Mouse (Mus musculus): Measurements from ENCODE around the gene Nub1. TPM values are rescaled to one million over a fixed set of nuclear protein-coding genes. Genes with fewer than 3 reads are reported as not detected.

Gene Nub1
- 30.8 and 34.3 TPM in 2 replicates for polyA plus RNA-seq (2015; fragmentation: Nextera tagmentation; extraction: Ambion mirVana)

DNA sequence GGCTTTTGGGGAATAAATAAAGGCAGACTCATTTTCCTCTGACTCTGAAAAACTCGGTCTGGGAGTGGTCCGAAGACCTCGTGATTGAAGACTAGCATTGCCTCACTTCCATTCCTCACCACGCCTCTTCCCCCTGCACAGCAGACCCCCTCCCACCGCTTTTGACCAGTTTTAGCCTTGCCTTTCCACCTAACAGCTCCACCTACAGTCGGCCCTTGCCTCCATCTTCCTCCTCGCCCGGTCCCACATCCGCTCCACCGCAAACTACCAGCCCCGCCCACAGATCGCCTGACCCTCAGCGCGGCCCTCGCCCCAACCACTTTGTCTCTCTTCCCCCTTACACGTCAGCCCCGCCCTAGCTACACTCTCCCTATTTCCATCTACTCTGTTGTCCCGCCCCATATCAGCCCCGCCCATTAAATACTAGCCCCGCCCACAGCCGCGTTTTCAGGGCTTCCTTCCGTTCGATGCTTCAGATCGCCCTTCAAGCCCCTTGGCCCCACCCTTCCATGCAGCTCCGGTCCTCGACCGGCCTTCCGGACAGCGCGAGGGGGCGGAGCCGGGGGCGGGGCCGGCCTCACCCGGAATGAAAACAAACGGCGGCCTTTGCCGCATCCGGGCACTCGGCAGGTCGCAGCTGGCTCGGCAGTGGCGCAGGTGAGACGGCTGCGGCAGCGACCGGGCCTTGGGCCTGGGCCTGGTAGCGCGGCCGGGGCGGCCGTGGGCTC lies at the start of gene Nub1:
Gene Nub1 (plus strand): TSS at position 167 of the 728 bp plus-strand sequence.
- Histone ChIP-seq H3K4me3 (peak within 1 kb of the TSS; percentile 92), H3K9ac (peak within 1 kb of the TSS; percentile 84), H3K9me3 (no peaks in the 10 kb centered on the region), H3K36me3 (peaks cover 13% of the 10 kb centered on the region), H3K27ac (peak within 1 kb of the TSS; percentile 94), H3K27me3 (no peaks in the 10 kb centered on the region), H3K4me1 (peaks cover 13% of the 10 kb centered on the region), H3K4me2 (replicated peaks) (peak within 1 kb of the TSS; percentile 69)
- ATAC-seq (ENCODE audit: low FRiP score, low read depth): peak; percentile 96
- WGBS: under 1% methylated on average over 53 of the region's 53 CpGs

DNA sequence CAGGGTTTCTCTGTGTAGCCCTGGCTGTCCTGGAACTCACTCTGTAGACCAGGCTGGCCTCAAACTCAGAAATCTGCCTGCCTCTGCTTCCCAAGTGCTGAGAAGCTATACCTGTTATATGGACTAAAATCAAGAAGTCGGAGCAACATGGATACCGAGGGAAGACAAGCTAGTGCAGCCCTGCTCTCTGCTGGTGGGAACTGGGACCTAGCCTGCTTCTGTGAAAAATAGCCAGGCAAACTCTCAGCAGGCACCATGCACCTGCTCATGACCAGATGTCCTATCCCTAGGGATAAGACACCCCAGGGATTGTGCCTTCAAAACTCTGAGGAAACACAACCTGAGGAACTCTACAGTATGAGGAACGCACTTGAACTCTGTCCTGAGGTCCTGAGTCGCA lies 48.3 kb upstream of the Nub1 start:
- Histone ChIP-seq H3K4me1 (no peaks in the 10 kb centered on the region), H3K9ac (no peak overlapping the region), H3K4me3 (no peak overlapping the region), H3K4me2 (replicated peaks) (no peak overlapping the region), H3K27ac (no peak overlapping the region), H3K9me3 (no peaks in the 10 kb centered on the region), H3K36me3 (no peaks in the 10 kb centered on the region), H3K27me3 (no peaks in the 10 kb centered on the region)
- WGBS: 74% methylated on average over 4 of the region's 4 CpGs
- ATAC-seq (ENCODE audit: low FRiP score, low read depth): no peak

DNA sequence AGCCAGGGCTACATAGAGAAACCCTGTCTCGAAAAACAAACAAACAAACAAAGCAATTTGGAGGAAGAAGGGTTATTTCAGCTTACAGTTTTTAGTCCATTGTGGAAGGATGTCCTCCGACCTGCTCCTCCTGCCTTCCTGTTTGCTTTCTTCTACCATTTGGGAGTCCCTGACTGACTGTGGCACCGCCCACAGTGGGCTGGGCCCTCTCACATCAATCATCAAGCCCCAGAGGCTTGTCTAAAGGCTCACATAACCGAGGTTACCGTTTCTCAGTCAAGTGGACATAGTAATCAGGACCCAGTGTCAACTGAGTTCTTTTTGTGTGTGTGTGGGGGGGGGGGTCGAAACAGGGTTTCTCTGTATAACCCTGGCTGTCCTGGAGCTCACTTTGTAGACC lies 47.2 kb upstream of the Nub1 start:
- Histone ChIP-seq H3K4me3 (no peak overlapping the region), H3K4me1 (no peaks in the 10 kb centered on the region), H3K4me2 (replicated peaks) (no peak overlapping the region), H3K36me3 (no peaks in the 10 kb centered on the region), H3K9me3 (no peaks in the 10 kb centered on the region), H3K9ac (no peak overlapping the region), H3K27ac (no peak overlapping the region), H3K27me3 (no peaks in the 10 kb centered on the region)
- 61% methylated on average over 6 of the region's 6 CpGs for WGBS
- no peak for ATAC-seq (ENCODE audit: low FRiP score, low read depth)

DNA sequence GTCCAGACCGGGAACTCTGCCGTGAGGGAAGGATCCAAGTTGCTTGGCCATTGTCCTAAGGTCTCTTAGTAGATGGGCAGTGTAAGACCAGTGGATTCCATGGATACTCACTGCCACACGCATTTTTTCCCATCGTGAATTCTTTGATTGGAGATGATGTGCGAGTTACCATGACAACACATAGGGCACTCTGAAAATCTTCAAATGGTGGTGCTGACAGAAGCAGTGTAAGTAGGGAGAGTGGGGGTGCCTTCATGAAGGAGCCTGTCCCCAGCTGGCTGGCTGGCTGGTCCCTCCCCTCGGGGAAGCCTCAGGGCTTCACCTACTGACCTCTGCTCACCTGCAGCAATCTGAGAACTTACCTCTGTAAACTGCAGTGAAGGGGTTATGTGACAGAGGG lies 46.3 kb upstream of the Nub1 start:
- H3K27ac ChIP-seq: no peak overlapping the region
- H3K36me3 ChIP-seq: no peaks in the 10 kb centered on the region
- H3K9ac ChIP-seq: no peak overlapping the region
- H3K4me2 ChIP-seq (replicated peaks): no peak overlapping the region
- 73% methylated on average over 6 of the region's 6 CpGs for whole genome bisulfite sequencing
- H3K27me3 ChIP-seq: no peaks in the 10 kb centered on the region
- no peak for ATAC-seq (ENCODE audit: low FRiP score, low read depth)
- no peaks in the 10 kb centered on the region for H3K4me1 ChIP-seq
- H3K9me3 ChIP-seq: no peaks in the 10 kb centered on the region
- H3K4me3 ChIP-seq: no peak overlapping the region

DNA sequence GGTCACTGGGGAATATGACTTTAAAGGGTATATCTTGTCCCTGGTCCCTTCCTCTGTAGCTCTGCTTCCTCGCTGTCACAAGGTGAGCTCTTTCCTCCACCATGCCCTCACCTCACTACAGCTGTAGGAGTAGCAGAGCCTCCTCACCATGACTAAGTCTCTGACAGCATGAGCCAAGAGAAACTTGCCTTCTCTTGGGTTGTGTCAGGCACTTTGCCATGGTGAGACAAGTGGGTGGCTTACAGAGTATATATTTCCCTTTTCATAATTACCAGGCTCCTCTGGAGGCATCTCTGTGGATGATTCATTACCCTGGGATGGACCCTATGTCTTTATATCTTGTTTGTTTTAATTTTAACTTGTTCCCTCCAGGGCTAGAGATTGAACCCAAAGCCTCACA lies 39.9 kb upstream of the Nub1 start:
- 89% methylated on average over 1 of the region's 1 CpGs for WGBS
- no peaks in the 10 kb centered on the region for H3K27me3 ChIP-seq
- no peak overlapping the region for H3K4me2 ChIP-seq (replicated peaks)
- H3K9ac ChIP-seq: no peak overlapping the region
- no peaks in the 10 kb centered on the region for H3K36me3 ChIP-seq
- H3K9me3 ChIP-seq: no peaks in the 10 kb centered on the region
- no peak overlapping the region for H3K27ac ChIP-seq
- ATAC-seq (ENCODE audit: low FRiP score, low read depth): no peak
- H3K4me3 ChIP-seq: no peak overlapping the region
- no peaks in the 10 kb centered on the region for H3K4me1 ChIP-seq

DNA sequence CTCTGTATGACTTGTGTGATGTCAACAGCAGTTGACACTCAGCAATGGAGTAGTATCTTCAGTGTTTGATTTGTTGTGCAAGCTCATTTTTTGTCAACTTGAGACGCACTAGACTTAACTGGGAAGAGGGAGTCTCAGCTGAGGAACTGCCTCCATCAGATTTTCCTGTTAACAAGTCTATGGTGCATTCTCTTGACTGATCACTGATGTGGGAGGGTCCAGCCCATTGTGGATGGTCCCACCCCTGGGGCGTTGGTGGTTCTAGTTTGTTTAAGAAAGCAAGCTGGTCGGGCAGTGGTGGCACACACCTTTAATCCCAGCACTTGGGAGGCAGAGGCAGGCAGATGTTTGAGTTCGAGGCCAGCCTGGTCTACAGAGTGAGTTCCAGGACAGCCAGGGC lies 36.1 kb upstream of the Nub1 start:
- H3K27ac ChIP-seq: no peak overlapping the region
- no peaks in the 10 kb centered on the region for H3K9me3 ChIP-seq
- no peak overlapping the region for H3K9ac ChIP-seq
- no peaks in the 10 kb centered on the region for H3K36me3 ChIP-seq
- H3K4me2 ChIP-seq (replicated peaks): no peak overlapping the region
- ATAC-seq (ENCODE audit: low FRiP score, low read depth): no peak
- 71% methylated on average over 4 of the region's 4 CpGs for WGBS
- no peak overlapping the region for H3K4me3 ChIP-seq
- 0 out of 2 replicates have a peak, but pooled peaks cover 2% of the 10 kb centered on the region for H3K4me1 ChIP-seq
- no peaks in the 10 kb centered on the region for H3K27me3 ChIP-seq

DNA sequence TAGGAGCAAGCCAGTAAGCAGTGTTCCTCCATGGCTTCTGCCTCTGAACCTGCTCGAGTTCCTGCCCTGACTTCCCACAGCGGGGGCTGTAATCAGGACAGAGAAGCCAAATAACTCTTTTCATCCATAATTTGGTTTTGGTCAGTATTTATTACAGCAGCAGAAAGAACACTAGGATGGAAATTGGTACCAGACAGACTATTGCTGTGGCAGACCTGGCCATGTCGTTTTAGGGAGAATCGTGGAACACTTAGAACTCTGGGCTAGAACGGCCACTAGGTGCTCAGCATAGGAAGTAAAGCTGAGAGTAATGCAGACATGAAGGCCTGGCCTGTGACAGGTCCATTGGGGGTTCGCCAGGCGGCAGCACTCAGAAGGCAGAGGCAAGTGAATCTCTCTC lies 35.6 kb upstream of the Nub1 start:
- H3K27me3 ChIP-seq: no peaks in the 10 kb centered on the region
- no peak overlapping the region for H3K27ac ChIP-seq
- no peaks in the 10 kb centered on the region for H3K9me3 ChIP-seq
- WGBS: 73% methylated on average over 7 of the region's 7 CpGs
- no peak for ATAC-seq (ENCODE audit: low FRiP score, low read depth)
- H3K4me3 ChIP-seq: no peak overlapping the region
- H3K4me1 ChIP-seq: 0 out of 2 replicates have a peak, but pooled peaks cover 2% of the 10 kb centered on the region
- no peak overlapping the region for H3K9ac ChIP-seq
- no peak overlapping the region for H3K4me2 ChIP-seq (replicated peaks)
- no peaks in the 10 kb centered on the region for H3K36me3 ChIP-seq

DNA sequence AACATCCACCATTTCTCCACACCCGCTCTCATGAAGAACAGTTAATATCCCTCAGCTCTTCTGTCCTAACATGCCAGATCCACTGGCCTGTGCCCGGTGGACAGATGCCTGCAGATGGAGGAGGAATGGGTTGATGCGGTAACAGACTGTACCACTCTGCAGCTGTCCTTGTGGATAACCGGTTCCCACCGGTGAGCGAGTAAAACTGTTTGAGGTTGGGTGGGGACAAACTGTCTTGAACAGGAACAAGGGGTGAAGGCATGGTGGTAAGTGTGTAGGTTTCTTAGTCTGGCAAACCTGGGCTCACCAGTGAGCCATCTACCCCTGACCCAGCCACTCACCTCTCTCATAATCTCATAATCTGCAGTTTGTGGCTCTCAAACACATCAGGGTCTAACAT lies 34.0 kb upstream of the Nub1 start:
- no peaks in the 10 kb centered on the region for H3K36me3 ChIP-seq
- 0 out of 2 replicates have a peak, but pooled peaks cover 2% of the 10 kb centered on the region for H3K4me1 ChIP-seq
- no peak overlapping the region for H3K9ac ChIP-seq
- WGBS: 81% methylated on average over 6 of the region's 6 CpGs
- no peaks in the 10 kb centered on the region for H3K9me3 ChIP-seq
- no peak overlapping the region for H3K4me2 ChIP-seq (replicated peaks)
- no peak overlapping the region for H3K4me3 ChIP-seq
- H3K27me3 ChIP-seq: no peaks in the 10 kb centered on the region
- ATAC-seq (ENCODE audit: low FRiP score, low read depth): no peak
- no peak overlapping the region for H3K27ac ChIP-seq

DNA sequence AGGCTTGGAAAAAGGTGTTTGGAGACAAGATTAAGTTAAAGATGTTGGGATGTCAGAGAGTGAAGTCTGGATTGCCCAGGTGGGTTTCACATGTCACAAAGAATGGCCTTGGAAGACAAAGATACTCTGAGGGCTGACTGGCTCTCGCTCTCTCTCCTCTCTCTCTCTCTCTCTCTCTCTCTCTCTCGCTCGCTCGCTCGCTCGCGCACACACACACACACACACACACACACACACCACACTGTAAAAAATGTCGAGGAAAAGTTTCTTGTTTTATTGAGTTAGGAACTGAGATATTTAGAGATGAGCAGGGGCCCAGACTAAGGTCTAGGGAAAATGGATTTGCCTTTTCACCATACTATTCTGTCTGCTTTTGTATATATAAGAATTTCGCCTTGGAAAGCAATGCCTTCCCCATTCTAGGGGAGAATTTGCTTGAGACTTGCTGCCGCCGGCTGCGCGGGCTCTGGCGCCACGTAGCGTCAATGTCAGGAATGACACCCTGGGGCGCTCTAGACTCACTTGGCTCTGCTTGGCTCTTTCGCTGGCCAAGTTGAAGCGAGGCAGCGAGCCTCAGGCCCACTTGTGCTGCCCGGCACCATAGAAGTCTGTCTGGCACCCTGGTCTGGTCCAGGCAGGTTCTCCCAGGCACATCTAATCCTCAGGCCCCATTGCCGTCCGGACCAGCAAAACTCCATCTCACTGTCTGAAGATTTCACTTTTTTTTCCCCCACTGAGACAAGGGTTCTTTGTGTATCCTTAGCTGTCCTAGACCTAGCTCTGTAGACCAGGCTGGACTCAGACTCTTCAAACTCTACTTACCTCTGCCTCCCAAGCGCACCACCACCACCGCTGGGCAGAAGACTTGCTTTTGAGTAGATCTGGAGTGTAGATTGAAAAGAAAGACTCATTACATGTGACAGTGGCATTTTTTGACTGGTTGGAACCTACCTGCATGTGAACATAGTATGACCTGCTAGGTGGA lies 33.3 kb upstream of the Nub1 start:
- H3K9me3 ChIP-seq: no peaks in the 10 kb centered on the region
- ATAC-seq (ENCODE audit: low FRiP score, low read depth): peak; percentile 66
- 28% methylated on average over 25 of the region's 25 CpGs for WGBS
- 0 out of 2 replicates have a peak, but pooled peaks cover 2% of the 10 kb centered on the region for H3K4me1 ChIP-seq
- H3K36me3 ChIP-seq: no peaks in the 10 kb centered on the region
- H3K27me3 ChIP-seq: no peaks in the 10 kb centered on the region
- no peak overlapping the region for H3K4me3 ChIP-seq
- no peak overlapping the region for H3K27ac ChIP-seq
- no peak overlapping the region for H3K4me2 ChIP-seq (replicated peaks)
- H3K9ac ChIP-seq: peak overlapping the region; percentile 31; the same call in 1 of the 2 replicates

DNA sequence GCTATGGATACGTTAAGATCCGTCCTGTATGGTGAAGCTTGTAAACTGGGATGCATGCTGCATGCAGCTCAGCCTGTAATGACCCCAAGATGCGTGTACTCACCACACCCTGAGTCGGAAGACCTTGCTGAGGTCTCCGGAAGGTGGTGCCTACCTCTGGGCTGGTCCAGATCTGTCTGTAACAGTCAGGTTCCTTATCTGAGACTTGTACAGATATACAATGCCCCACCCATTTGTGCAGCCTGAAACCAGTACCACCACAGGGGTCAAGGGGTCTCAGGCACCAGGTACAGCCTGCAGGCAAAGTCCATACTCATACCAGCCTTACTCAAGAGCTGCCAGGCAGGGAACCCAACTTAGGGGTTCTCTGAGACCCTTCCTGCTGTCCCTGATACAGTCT lies 32.6 kb upstream of the Nub1 start:
- no peaks in the 10 kb centered on the region for H3K9me3 ChIP-seq
- no peaks in the 10 kb centered on the region for H3K27me3 ChIP-seq
- no peak for ATAC-seq (ENCODE audit: low FRiP score, low read depth)
- 0 out of 2 replicates have a peak, but pooled peaks cover 7% of the 10 kb centered on the region for H3K4me1 ChIP-seq
- H3K4me2 ChIP-seq (replicated peaks): no peak overlapping the region
- no peak overlapping the region for H3K4me3 ChIP-seq
- H3K27ac ChIP-seq: no peak overlapping the region
- 90% methylated on average over 5 of the region's 5 CpGs for WGBS
- H3K36me3 ChIP-seq: no peaks in the 10 kb centered on the region
- no peak overlapping the region; the same call in 1 of the 2 replicates for H3K9ac ChIP-seq

DNA sequence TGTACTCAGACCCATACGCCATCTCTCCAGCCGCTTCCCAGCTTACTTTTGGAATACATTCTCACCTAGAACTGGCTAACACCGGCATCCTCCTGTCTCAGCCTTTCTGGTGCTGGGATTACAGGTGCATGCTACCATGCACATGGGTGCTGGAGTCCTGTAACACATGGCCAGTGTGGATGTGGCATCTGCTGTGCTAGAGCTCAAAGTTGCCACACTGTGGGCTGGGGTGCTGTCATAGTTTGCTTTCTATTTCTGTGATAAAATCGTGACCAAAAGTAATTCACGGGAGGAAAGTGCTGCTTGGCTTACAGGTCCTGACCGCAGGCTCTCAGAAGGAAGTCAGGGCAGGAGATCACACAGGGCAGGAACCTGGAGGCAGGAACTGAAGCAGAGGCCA lies 30.8 kb upstream of the Nub1 start:
- Histone ChIP-seq H3K9ac (no peak overlapping the region), H3K4me1 (0 out of 2 replicates have a peak, but pooled peaks cover 7% of the 10 kb centered on the region), H3K4me3 (no peak overlapping the region), H3K9me3 (no peaks in the 10 kb centered on the region; the same call in 1 of the 2 replicates), H3K4me2 (replicated peaks) (no peak overlapping the region), H3K27me3 (no peaks in the 10 kb centered on the region), H3K36me3 (no peaks in the 10 kb centered on the region), H3K27ac (no peak overlapping the region)
- ATAC-seq (ENCODE audit: low FRiP score, low read depth): no peak
- WGBS: 88% methylated on average over 6 of the region's 6 CpGs

DNA sequence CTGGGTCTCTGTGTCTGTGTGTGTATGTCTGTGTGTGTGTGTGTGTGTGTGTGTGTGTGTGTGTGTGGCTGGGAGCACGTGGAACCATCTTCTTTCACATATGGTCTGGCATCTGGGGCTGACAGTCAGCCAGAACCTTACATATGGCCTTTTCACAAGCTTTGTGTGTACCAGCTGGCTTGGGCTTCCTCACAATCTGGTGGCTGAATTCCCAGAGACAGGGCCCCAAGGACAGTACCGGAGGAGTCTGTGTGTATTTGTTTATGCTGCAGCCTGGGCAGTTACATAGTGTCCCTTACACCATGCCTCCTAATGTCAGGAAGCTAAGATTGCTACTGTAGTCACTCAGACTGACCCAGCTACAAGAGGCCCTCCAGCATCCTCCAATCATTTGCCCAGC lies 28.2 kb upstream of the Nub1 start:
- no peak overlapping the region for H3K4me2 ChIP-seq (replicated peaks)
- H3K36me3 ChIP-seq: no peaks in the 10 kb centered on the region
- no peaks in the 10 kb centered on the region for H3K27me3 ChIP-seq
- 0 out of 2 replicates have a peak, but pooled peaks cover 7% of the 10 kb centered on the region for H3K4me1 ChIP-seq
- no peak overlapping the region for H3K4me3 ChIP-seq
- no peak overlapping the region for H3K9ac ChIP-seq
- no peak for ATAC-seq (ENCODE audit: low FRiP score, low read depth)
- H3K9me3 ChIP-seq: no peaks in the 10 kb centered on the region; the same call in 1 of the 2 replicates
- WGBS: 51% methylated on average over 2 of the region's 2 CpGs
- H3K27ac ChIP-seq: no peak overlapping the region
